Mouse (Mus musculus) heart, embryonic 13.5 days (tissue): ENCODE measurements around the gene Ak7. TPM values are rescaled to one million over a fixed set of nuclear protein-coding genes. Genes with fewer than 3 reads are reported as not detected.

Experiments used
- ATAC-seq: fragments of 200-750 bp; cut with Nextera tagmentation; 2 replicates; pipeline ENCODE4 v1.8.0; 2017; ENCODE audit warnings: moderate TSS enrichment; ENCODE audit not compliant: insufficient number of reproducible peaks, low FRiP score, low TSS enrichment; ENCODE audit errors: extremely low read depth
- H3K27ac ChIP-seq: fragments of 300-500 bp; sonication (generic); replicated peaks from 2 replicates; pipeline ENCODE4 v1.5.1; 2015; ENCODE audit warnings: moderate library complexity, mild to moderate bottlenecking, inconsistent platforms
- H3K27me3 ChIP-seq: fragments of 300-500 bp; sonication (generic); replicated peaks from 2 replicates; pipeline ENCODE4 v1.6.1; 2015; ENCODE audit warnings: mild to moderate bottlenecking, inconsistent platforms
- H3K36me3 ChIP-seq: fragments of 300-500 bp; sonication (generic); 2 replicates; pipeline ENCODE4 v1.6.1; 2015; ENCODE audit warnings: mild to moderate bottlenecking, inconsistent platforms
- H3K4me1 ChIP-seq: fragments of 300-500 bp; sonication (generic); 2 replicates; pipeline ENCODE4 v1.6.1; 2015; ENCODE audit warnings: inconsistent platforms
- H3K4me2 ChIP-seq: fragments of 300-500 bp; sonication (generic); 2 replicates; pipeline ENCODE4 v1.6.1; 2015; ENCODE audit warnings: inconsistent platforms, mild to moderate bottlenecking, moderate library complexity
- H3K4me3 ChIP-seq: fragments of 300-500 bp; sonication (generic); 2 replicates; pipeline ENCODE4 v1.5.1; 2015; ENCODE audit warnings: moderate library complexity, mild to moderate bottlenecking, inconsistent platforms
- H3K9ac ChIP-seq: fragments of 300-500 bp; sonication (generic); 2 replicates; pipeline ENCODE4 v1.6.1; 2015; ENCODE audit warnings: inconsistent platforms, mild to moderate bottlenecking, moderate library complexity
- H3K9me3 ChIP-seq: fragments of 300-500 bp; sonication (generic); 2 replicates; pipeline ENCODE4 v1.6.1; 2016; ENCODE audit warnings: inconsistent platforms
- WGBS: fragments of 180-500 bp; shearing (Covaris S2); methylation state at CpG from one replicate; pipeline ENCODE4 v1.1.7; 2015; ENCODE audit warnings: mixed read lengths; 5-methylcytosine and 5-hydroxymethylcytosine counted together
- polyA plus RNA-seq: library from polyadenylated mRNA; unstranded; fragments of >200 nt; fragmentation: Nextera tagmentation; extraction: Ambion mirVana; gene quantifications from 2 replicates; pipeline ENCODE4 v1.2.1, GENCODE M21; 2015

Gene Ak7
- polyA plus RNA-seq, result 0.13 TPM in 2 replicates

GRCm38 (mm10) chr12:105705799-105706487 lies at the start of gene Ak7:
Gene Ak7 (plus strand): TSS chr12:105705976.
- H3K4me1 ChIP-seq, result peaks cover 8% of the 10 kb centered on the region
- WGBS, result 12% methylated on average over 22 of the region's 22 CpGs
- no peaks in the 10 kb centered on the region for H3K9me3 ChIP-seq
- peak within 1 kb of the TSS; percentile 56 for H3K4me2 ChIP-seq
- no peak within 1 kb of the TSS for H3K27ac ChIP-seq
- peaks cover 5% of the 10 kb centered on the region for H3K36me3 ChIP-seq
- peak within 1 kb of the TSS; percentile 17 for H3K4me3 ChIP-seq
- peaks cover 3% of the 10 kb centered on the region; the same call in 1 of the 2 replicates for H3K27me3 ChIP-seq
- peak; percentile 93 for ATAC-seq
- H3K9ac ChIP-seq, result no peak within 1 kb of the TSS

- no peak overlapping the region for H3K4me2 ChIP-seq
- no peak overlapping the region for H3K9ac ChIP-seq
- 86% methylated on average over 8 of the region's 8 CpGs for WGBS
- H3K36me3 ChIP-seq, result peaks cover 32% of the 10 kb centered on the region
- ATAC-seq, result no peak
- no peaks in the 10 kb centered on the region; the same call in 1 of the 2 replicates for H3K4me1 ChIP-seq
- H3K4me3 ChIP-seq, result no peak overlapping the region
- no peak overlapping the region for H3K27ac ChIP-seq
- H3K27me3 ChIP-seq, result no peaks in the 10 kb centered on the region
- no peaks in the 10 kb centered on the region for H3K9me3 ChIP-seq
Observed at GRCm38 (mm10) chr12:105676274-105676673, 29.5 kb upstream of the Ak7 start.

- no peak for ATAC-seq
- Histone ChIP-seq H3K4me1 (peaks cover 17% of the 10 kb centered on the region), H3K27me3 (no peaks in the 10 kb centered on the region), H3K4me3 (no peak overlapping the region), H3K4me2 (no peak overlapping the region), H3K9ac (no peak overlapping the region), H3K9me3 (no peaks in the 10 kb centered on the region), H3K36me3 (peaks cover 21% of the 10 kb centered on the region), H3K27ac (no peak overlapping the region)
- whole genome bisulfite sequencing, result 91% methylated on average over 7 of the region's 7 CpGs
Observed at GRCm38 (mm10) chr12:105678211-105678610, 27.6 kb upstream of the Ak7 start.

GRCm38 (mm10) chr12:105678762-105679161 lies 27.0 kb upstream of the Ak7 start:
- Histone ChIP-seq H3K4me3 (no peak overlapping the region), H3K9ac (no peak overlapping the region), H3K4me1 (peaks cover 23% of the 10 kb centered on the region), H3K36me3 (peaks cover 16% of the 10 kb centered on the region), H3K4me2 (no peak overlapping the region), H3K27ac (no peak overlapping the region), H3K9me3 (no peaks in the 10 kb centered on the region), H3K27me3 (no peaks in the 10 kb centered on the region)
- 93% methylated on average over 3 of the region's 3 CpGs for WGBS
- ATAC-seq, result no peak

- WGBS, result 2% methylated on average over 41 of the region's 41 CpGs
- Histone ChIP-seq H3K36me3 (peaks cover 1% of the 10 kb centered on the region; the same call in 1 of the 2 replicates), H3K9ac (peak within 1 kb of the TSS; percentile 97), H3K4me3 (peak within 1 kb of the TSS; percentile 99), H3K4me2 (peak within 1 kb of the TSS; percentile 96), H3K4me1 (peaks cover 36% of the 10 kb centered on the region), H3K27me3 (no peaks in the 10 kb centered on the region), H3K27ac (peak within 1 kb of the TSS; percentile 94), H3K9me3 (no peaks in the 10 kb centered on the region)
- peak; percentile 42 for ATAC-seq
Observed at GRCm38 (mm10) chr12:105683933-105684901, 21.6 kb upstream of the Ak7 start, which contains the start of gene Gskip. Gene Gskip (plus strand): TSS chr12:105684829.

- Histone ChIP-seq H3K36me3 (peaks cover 10% of the 10 kb centered on the region), H3K9ac (peak within 1 kb of the TSS; percentile 97), H3K9me3 (no peaks in the 10 kb centered on the region), H3K4me2 (peak within 1 kb of the TSS; percentile 96), H3K27ac (peak within 1 kb of the TSS; percentile 94), H3K4me3 (peak within 1 kb of the TSS; percentile 99), H3K4me1 (peaks cover 36% of the 10 kb centered on the region), H3K27me3 (no peaks in the 10 kb centered on the region)
- ATAC-seq, result peak; percentile 87
- WGBS, result under 1% methylated on average over 73 of the region's 73 CpGs
Observed at GRCm38 (mm10) chr12:105685001-105685691, 20.6 kb upstream of the Ak7 start, which contains the start of gene Atg2b. Gene Atg2b (minus strand): TSS chr12:105685211.

GRCm38 (mm10) chr12:105686791-105687190 lies 19.0 kb upstream of the Ak7 start:
- WGBS, result 81% methylated on average over 3 of the region's 3 CpGs
- Histone ChIP-seq H3K4me3 (peak overlapping the region; percentile 99; the same call in 1 of the 2 replicates), H3K9ac (0 out of 2 replicates have a peak overlapping the region, but pooled peaks have one; percentile 97), H3K4me1 (peaks cover 32% of the 10 kb centered on the region), H3K36me3 (peaks cover 20% of the 10 kb centered on the region), H3K27ac (no peak overlapping the region), H3K27me3 (no peaks in the 10 kb centered on the region), H3K9me3 (no peaks in the 10 kb centered on the region), H3K4me2 (peak overlapping the region; percentile 96)
- no peak for ATAC-seq

- no peaks in the 10 kb centered on the region for H3K27me3 ChIP-seq
- no peaks in the 10 kb centered on the region for H3K9me3 ChIP-seq
- peaks cover 27% of the 10 kb centered on the region for H3K4me1 ChIP-seq
- H3K4me2 ChIP-seq, result no peak overlapping the region
- H3K4me3 ChIP-seq, result no peak overlapping the region
- H3K9ac ChIP-seq, result no peak overlapping the region
- ATAC-seq, result no peak
- 78% methylated on average over 4 of the region's 4 CpGs for WGBS
- H3K27ac ChIP-seq, result no peak overlapping the region
- H3K36me3 ChIP-seq, result peaks cover 27% of the 10 kb centered on the region
Observed at GRCm38 (mm10) chr12:105687416-105687815, 18.4 kb upstream of the Ak7 start.

- Histone ChIP-seq H3K4me2 (no peak overlapping the region), H3K36me3 (peaks cover 34% of the 10 kb centered on the region), H3K27me3 (no peaks in the 10 kb centered on the region), H3K27ac (no peak overlapping the region), H3K4me3 (no peak overlapping the region), H3K9ac (no peak overlapping the region), H3K9me3 (no peaks in the 10 kb centered on the region), H3K4me1 (peaks cover 15% of the 10 kb centered on the region)
- WGBS, result 86% methylated on average over 4 of the region's 4 CpGs
- no peak for ATAC-seq
Observed at GRCm38 (mm10) chr12:105688546-105688945, 17.2 kb upstream of the Ak7 start.

- ATAC-seq, result no peak
- H3K4me3 ChIP-seq, result no peak overlapping the region
- H3K4me2 ChIP-seq, result no peak overlapping the region
- H3K9me3 ChIP-seq, result no peaks in the 10 kb centered on the region
- peaks cover 43% of the 10 kb centered on the region for H3K36me3 ChIP-seq
- H3K27ac ChIP-seq, result no peak overlapping the region
- 84% methylated on average over 13 of the region's 13 CpGs for WGBS
- H3K9ac ChIP-seq, result no peak overlapping the region
- no peaks in the 10 kb centered on the region for H3K27me3 ChIP-seq
- H3K4me1 ChIP-seq, result peaks cover 11% of the 10 kb centered on the region
Observed at GRCm38 (mm10) chr12:105689435-105689834, 16.3 kb upstream of the Ak7 start.

- H3K27ac ChIP-seq, result no peak overlapping the region
- H3K27me3 ChIP-seq, result no peaks in the 10 kb centered on the region
- H3K9me3 ChIP-seq, result no peaks in the 10 kb centered on the region
- H3K4me1 ChIP-seq, result no peaks in the 10 kb centered on the region
- H3K4me3 ChIP-seq, result no peak overlapping the region
- ATAC-seq, result no peak
- peaks cover 49% of the 10 kb centered on the region for H3K36me3 ChIP-seq
- no peak overlapping the region for H3K4me2 ChIP-seq
- no peak overlapping the region for H3K9ac ChIP-seq
- WGBS, result 92% methylated on average over 2 of the region's 2 CpGs
Observed at GRCm38 (mm10) chr12:105694021-105694420, 11.8 kb upstream of the Ak7 start.
